Mouse (Mus musculus): Measurements from ENCODE around the gene Dnajc16. TPM values are rescaled to one million over a fixed set of nuclear protein-coding genes. Genes with fewer than 3 reads are reported as not detected.

Gene Dnajc16
- total RNA-seq, 1 experiment, result 12.1 TPM

- no peak for DNase-seq (ENCODE audit: low read depth, low spot score)
- in situ Hi-C loops (cut with MboI; ENCODE audit: low sequenced_read_pairs in 2 of 2, unreplicated experiment in 2 of 2), result no loop called here
- H3K27ac ChIP-seq (ENCODE audit: insufficient read depth, low read depth, low read length, poor library complexity, severe bottlenecking), result no peak overlapping the region
- no peak overlapping the region for H3K4me3 ChIP-seq (ENCODE audit: insufficient read depth in 1 of 2, low read depth in 1 of 2, low read length in 2 of 2, poor library complexity in 1 of 2, severe bottlenecking in 1 of 2)
- TF ChIP-seq MAFK (IDR thresholded peaks at IDR 0.05; ENCODE audit: insufficient read depth, low read depth, low read length) (no peak), HCFC1 (IDR thresholded peaks at IDR 0.05; ENCODE audit: borderline replicate concordance, insufficient read depth, low read length) (no peak), CHD2 (IDR thresholded peaks at IDR 0.05; ENCODE audit: low read depth, low read length) (no peak), ZNF384 (IDR thresholded peaks at IDR 0.05; ENCODE audit: low read depth, low read length) (no peak), ZC3H11A (IDR thresholded peaks at IDR 0.05; ENCODE audit: borderline replicate concordance, low read depth, low read length) (no peak)
- H3K36me3 ChIP-seq (ENCODE audit: control insufficient read depth, insufficient read depth, low read length, poor library complexity, severe bottlenecking), result peaks cover under 1% of the 10 kb centered on the region; the same call in 1 of the 2 replicates
- H3K4me1 ChIP-seq (ENCODE audit: control insufficient read depth in 2 of 2, insufficient read depth in 2 of 2, low read length in 2 of 2, poor library complexity in 1 of 2), result peaks cover 2 to 3% of the 10 kb centered on the region in 2 experiments; a peak in 2 of 4 replicates
- H3K9me3 ChIP-seq (ENCODE audit: control insufficient read depth, insufficient read depth, low read depth, low read length), result no peaks in the 10 kb centered on the region
- no peak overlapping the region for H3K9ac ChIP-seq (ENCODE audit: insufficient read depth, low read depth, low read length, poor library complexity, severe bottlenecking)
These were observed 1.2 kb upstream of the Dnajc16 start for GRCm38 (mm10) chr4:141791951-141792350.

GRCm38 (mm10) chr4:141791486-141791885 is 755 bp upstream of the Dnajc16 start:
- Histone ChIP-seq H3K9me3 (ENCODE audit: control insufficient read depth, insufficient read depth, low read depth, low read length) (no peaks in the 10 kb centered on the region), H3K27ac (ENCODE audit: insufficient read depth, low read depth, low read length, poor library complexity, severe bottlenecking) (no peak overlapping the region), H3K4me3 (ENCODE audit: insufficient read depth in 1 of 2, low read depth in 1 of 2, low read length in 2 of 2, poor library complexity in 1 of 2, severe bottlenecking in 1 of 2) (no peak overlapping the region), H3K4me1 (ENCODE audit: control insufficient read depth in 2 of 2, insufficient read depth in 2 of 2, low read length in 2 of 2, poor library complexity in 1 of 2) (peaks cover 2 to 3% of the 10 kb centered on the region in 2 experiments; a peak in 2 of 4 replicates), H3K9ac (ENCODE audit: insufficient read depth, low read depth, low read length, poor library complexity, severe bottlenecking) (no peak overlapping the region), H3K36me3 (ENCODE audit: control insufficient read depth, insufficient read depth, low read length, poor library complexity, severe bottlenecking) (no peaks in the 10 kb centered on the region; the same call in 1 of the 2 replicates)
- in situ Hi-C loops (cut with MboI; ENCODE audit: low sequenced_read_pairs in 2 of 2, unreplicated experiment in 2 of 2), result no loop called here
- no peak for DNase-seq (ENCODE audit: low read depth, low spot score)
- no peak for TF ChIP-seq CHD2 (IDR thresholded peaks at IDR 0.05; ENCODE audit: low read depth, low read length)

GRCm38 (mm10) chr4:141789564-141790218 is 1.0 kb downstream of the Dnajc16 start:
- Histone ChIP-seq H3K9me3 (ENCODE audit: control insufficient read depth, insufficient read depth, low read depth, low read length) (no peaks in the 10 kb centered on the region), H3K9ac (ENCODE audit: insufficient read depth, low read depth, low read length, poor library complexity, severe bottlenecking) (peak overlapping the region; percentile 90), H3K4me3 (ENCODE audit: insufficient read depth in 1 of 2, low read depth in 1 of 2, low read length in 2 of 2, poor library complexity in 1 of 2, severe bottlenecking in 1 of 2) (peak overlapping the region; percentile 59 to 81), H3K36me3 (ENCODE audit: control insufficient read depth, insufficient read depth, low read length, poor library complexity, severe bottlenecking) (no peaks in the 10 kb centered on the region), H3K4me1 (ENCODE audit: control insufficient read depth in 2 of 2, insufficient read depth in 2 of 2, low read length in 2 of 2, poor library complexity in 1 of 2) (peaks cover 2 to 3% of the 10 kb centered on the region in 2 experiments; a peak in 2 of 4 replicates), H3K27ac (ENCODE audit: insufficient read depth, low read depth, low read length, poor library complexity, severe bottlenecking) (no peak overlapping the region)
- in situ Hi-C loops (cut with MboI; ENCODE audit: low sequenced_read_pairs in 2 of 2, unreplicated experiment in 2 of 2), result no loop called here
- TF ChIP-seq ZC3H11A (IDR thresholded peaks at IDR 0.05; ENCODE audit: borderline replicate concordance, low read depth, low read length) (no peak), ZNF384 (IDR thresholded peaks at IDR 0.05; ENCODE audit: low read depth, low read length) (no peak), HCFC1 (IDR thresholded peaks at IDR 0.05; ENCODE audit: borderline replicate concordance, insufficient read depth, low read length) (no peak), CHD2 (IDR thresholded peaks at IDR 0.05; ENCODE audit: low read depth, low read length) (no peak), MAFK (IDR thresholded peaks at IDR 0.05; ENCODE audit: insufficient read depth, low read depth, low read length) (no peak)
- DNase-seq (ENCODE audit: low read depth, low spot score), result no peak

GRCm38 (mm10) chr4:141787462-141787861 is 3.3 kb downstream of the Dnajc16 start:
- Histone ChIP-seq H3K4me1 (ENCODE audit: control insufficient read depth in 2 of 2, insufficient read depth in 2 of 2, low read length in 2 of 2, poor library complexity in 1 of 2) (peaks cover 0 to 2% of the 10 kb centered on the region in 2 experiments; a peak in 1 of 4 replicates), H3K36me3 (ENCODE audit: control insufficient read depth, insufficient read depth, low read length, poor library complexity, severe bottlenecking) (peaks cover 2% of the 10 kb centered on the region; the same call in 1 of the 2 replicates), H3K9ac (ENCODE audit: insufficient read depth, low read depth, low read length, poor library complexity, severe bottlenecking) (no peak overlapping the region), H3K9me3 (ENCODE audit: control insufficient read depth, insufficient read depth, low read depth, low read length) (no peaks in the 10 kb centered on the region), H3K27ac (ENCODE audit: insufficient read depth, low read depth, low read length, poor library complexity, severe bottlenecking) (no peak overlapping the region), H3K4me3 (ENCODE audit: insufficient read depth in 1 of 2, low read depth in 1 of 2, low read length in 2 of 2, poor library complexity in 1 of 2, severe bottlenecking in 1 of 2) (no peak overlapping the region)
- TF ChIP-seq ZC3H11A (IDR thresholded peaks at IDR 0.05; ENCODE audit: borderline replicate concordance, low read depth, low read length), result no peak
- TF ChIP-seq ZNF384 (IDR thresholded peaks at IDR 0.05; ENCODE audit: low read depth, low read length), result no peak
- no peak for TF ChIP-seq MAFK (IDR thresholded peaks at IDR 0.05; ENCODE audit: insufficient read depth, low read depth, low read length)
- no peak for TF ChIP-seq CHD2 (IDR thresholded peaks at IDR 0.05; ENCODE audit: low read depth, low read length)
- no peak for TF ChIP-seq HCFC1 (IDR thresholded peaks at IDR 0.05; ENCODE audit: borderline replicate concordance, insufficient read depth, low read length)
- DNase-seq (ENCODE audit: low read depth, low spot score), result no peak
- in situ Hi-C loops (cut with MboI; ENCODE audit: low sequenced_read_pairs in 2 of 2, unreplicated experiment in 2 of 2), result no loop called here

All from ES-E14 (cell line).